Mouse (Mus musculus): ENCODE data around the gene 6330409D20Rik. TPM values are rescaled to one million over a fixed set of nuclear protein-coding genes. Genes with fewer than 3 reads are reported as not detected.
A peak's percentile ranks its signal among the peaks of the same experiment; 100 is the strongest.

Gene 6330409D20Rik
- polyA plus RNA-seq, 1 experiment from 2014 or later, result not detected

- Histone ChIP-seq H3K9ac (no peak overlapping the region), H3K27me3 (no peaks in the 10 kb centered on the region), H3K36me3 (replicated peaks) (0 out of 2 replicates have a peak, but pooled peaks cover 3% of the 10 kb centered on the region), H3K4me3 (replicated peaks) (no peak overlapping the region), H3K9me3 (replicated peaks) (no peaks in the 10 kb centered on the region), H3K4me2 (no peak overlapping the region), H3K4me1 (replicated peaks) (peaks cover 24% of the 10 kb centered on the region), H3K27ac (replicated peaks) (no peak overlapping the region)
- WGBS (ENCODE audit: insufficient replicate concordance), result 72% methylated on average over 16 of the region's 16 CpGs
- ATAC-seq (ENCODE audit: insufficient read depth), result no peak
These were observed 15.7 kb downstream of the 6330409D20Rik start for GRCm38 (mm10) chr2:32724832-32725790.

GRCm38 (mm10) chr2:32724149-32724548 is 16.7 kb downstream of the 6330409D20Rik start:
- 54% methylated on average over 4 of the region's 4 CpGs for WGBS (ENCODE audit: insufficient replicate concordance)
- H3K9me3 ChIP-seq (replicated peaks), result no peaks in the 10 kb centered on the region
- ATAC-seq (ENCODE audit: insufficient read depth), result no peak

GRCm38 (mm10) chr2:32722581-32722980 is 18.2 kb downstream of the 6330409D20Rik start:
- Histone ChIP-seq H3K4me3 (replicated peaks) (no peak overlapping the region), H3K27me3 (no peaks in the 10 kb centered on the region), H3K36me3 (replicated peaks) (0 out of 2 replicates have a peak, but pooled peaks cover 3% of the 10 kb centered on the region), H3K9me3 (replicated peaks) (no peaks in the 10 kb centered on the region), H3K27ac (replicated peaks) (no peak overlapping the region), H3K4me1 (replicated peaks) (peaks cover 27% of the 10 kb centered on the region), H3K4me2 (peak overlapping the region; percentile 32), H3K9ac (no peak overlapping the region)
- 37% methylated on average over 3 of the region's 3 CpGs for WGBS (ENCODE audit: insufficient replicate concordance)
- no peak for ATAC-seq (ENCODE audit: insufficient read depth)

More at GRCm38 (mm10) chr2:32724149-32724548, 16.7 kb downstream of the 6330409D20Rik start:
- no peaks in the 10 kb centered on the region for H3K27me3 ChIP-seq
- no peak overlapping the region for H3K27ac ChIP-seq (replicated peaks)
- H3K4me3 ChIP-seq (replicated peaks), result no peak overlapping the region
- H3K4me1 ChIP-seq (replicated peaks), result peaks cover 24% of the 10 kb centered on the region
- no peak overlapping the region for H3K4me2 ChIP-seq
- no peak overlapping the region for H3K9ac ChIP-seq
- H3K36me3 ChIP-seq (replicated peaks), result 0 out of 2 replicates have a peak, but pooled peaks cover 3% of the 10 kb centered on the region

- ATAC-seq (ENCODE audit: insufficient read depth), result no peak
- WGBS (ENCODE audit: insufficient replicate concordance), result 19% methylated on average over 6 of the region's 6 CpGs
- no peak overlapping the region for H3K9ac ChIP-seq
- H3K4me1 ChIP-seq (replicated peaks), result peaks cover 21% of the 10 kb centered on the region
- H3K4me3 ChIP-seq (replicated peaks), result peak overlapping the region; percentile 39
- H3K36me3 ChIP-seq (replicated peaks), result 0 out of 2 replicates have a peak, but pooled peaks cover 3% of the 10 kb centered on the region
- H3K27me3 ChIP-seq, result no peaks in the 10 kb centered on the region
- no peaks in the 10 kb centered on the region for H3K9me3 ChIP-seq (replicated peaks)
- H3K27ac ChIP-seq (replicated peaks), result no peak overlapping the region
- H3K4me2 ChIP-seq, result peak overlapping the region; percentile 32
These were observed 18.8 kb downstream of the 6330409D20Rik start for GRCm38 (mm10) chr2:32722046-32722445.

- Histone ChIP-seq H3K4me1 (replicated peaks) (peaks cover 20% of the 10 kb centered on the region), H3K4me2 (peak within 1 kb of the TSS; percentile 32), H3K9ac (no peak within 1 kb of the TSS), H3K27me3 (no peaks in the 10 kb centered on the region), H3K4me3 (replicated peaks) (peak within 1 kb of the TSS; percentile 39), H3K9me3 (replicated peaks) (no peaks in the 10 kb centered on the region), H3K36me3 (replicated peaks) (no peaks in the 10 kb centered on the region), H3K27ac (replicated peaks) (peak within 1 kb of the TSS; percentile 48)
- no peak for ATAC-seq (ENCODE audit: insufficient read depth)
- WGBS (ENCODE audit: insufficient replicate concordance), result 13% methylated on average over 8 of the region's 8 CpGs
These were observed 20.1 kb downstream of the 6330409D20Rik start, which contains the start of gene Sh2d3c for GRCm38 (mm10) chr2:32720681-32721229. Gene Sh2d3c, plus strand, starts transcription at chr2:32721055.

GRCm38 (mm10) chr2:32720053-32720452 is 20.8 kb downstream of the 6330409D20Rik start:
- H3K4me1 ChIP-seq (replicated peaks), result peaks cover 25% of the 10 kb centered on the region
- no peaks in the 10 kb centered on the region for H3K36me3 ChIP-seq (replicated peaks)
- peak overlapping the region; percentile 32; the same call in 1 of the 2 replicates for H3K4me2 ChIP-seq
- H3K27me3 ChIP-seq, result no peaks in the 10 kb centered on the region
- no peak overlapping the region for H3K4me3 ChIP-seq (replicated peaks)
- H3K9ac ChIP-seq, result no peak overlapping the region
- ATAC-seq (ENCODE audit: insufficient read depth), result no peak
- 61% methylated on average over 3 of the region's 3 CpGs for WGBS (ENCODE audit: insufficient replicate concordance)
- no peaks in the 10 kb centered on the region for H3K9me3 ChIP-seq (replicated peaks)
- H3K27ac ChIP-seq (replicated peaks), result 0 out of 2 replicates have a peak overlapping the region, but pooled peaks have one; percentile 48

GRCm38 (mm10) chr2:32718761-32719160 is 22.1 kb downstream of the 6330409D20Rik start:
- H3K27ac ChIP-seq (replicated peaks), result no peak overlapping the region
- no peak overlapping the region for H3K9ac ChIP-seq
- H3K4me2 ChIP-seq, result no peak overlapping the region
- no peaks in the 10 kb centered on the region for H3K9me3 ChIP-seq (replicated peaks)
- WGBS (ENCODE audit: insufficient replicate concordance), result 47% methylated on average over 9 of the region's 9 CpGs
- no peak for ATAC-seq (ENCODE audit: insufficient read depth)
- no peak overlapping the region for H3K4me3 ChIP-seq (replicated peaks)
- peaks cover 38% of the 10 kb centered on the region for H3K4me1 ChIP-seq (replicated peaks)
- no peaks in the 10 kb centered on the region for H3K27me3 ChIP-seq
- no peaks in the 10 kb centered on the region for H3K36me3 ChIP-seq (replicated peaks)

GRCm38 (mm10) chr2:32714987-32715425 is 25.8 kb downstream of the 6330409D20Rik start:
- H3K4me1 ChIP-seq (replicated peaks), result peaks cover 47% of the 10 kb centered on the region
- peak overlapping the region; percentile 94 for H3K27ac ChIP-seq (replicated peaks)
- no peak overlapping the region for H3K4me3 ChIP-seq (replicated peaks)
- no peak overlapping the region for H3K9ac ChIP-seq
- H3K27me3 ChIP-seq, result no peaks in the 10 kb centered on the region
- H3K4me2 ChIP-seq, result peak overlapping the region; percentile 17; the same call in 1 of the 2 replicates
- H3K36me3 ChIP-seq (replicated peaks), result peaks cover 17% of the 10 kb centered on the region
- ATAC-seq (ENCODE audit: insufficient read depth), result no peak
- WGBS (ENCODE audit: insufficient replicate concordance), result 12% methylated on average over 4 of the region's 4 CpGs
- no peaks in the 10 kb centered on the region for H3K9me3 ChIP-seq (replicated peaks)

GRCm38 (mm10) chr2:32714117-32714986 is 26.5 kb downstream of the 6330409D20Rik start:
- ATAC-seq (ENCODE audit: insufficient read depth), result no peak

More at GRCm38 (mm10) chr2:32714117-32714986, 26.5 kb downstream of the 6330409D20Rik start:
- Histone ChIP-seq H3K27ac (replicated peaks) (peak overlapping the region; percentile 94), H3K4me3 (replicated peaks) (peak overlapping the region; percentile 94), H3K4me2 (peak overlapping the region; percentile 94), H3K4me1 (replicated peaks) (peaks cover 53% of the 10 kb centered on the region), H3K9me3 (replicated peaks) (no peaks in the 10 kb centered on the region), H3K27me3 (no peaks in the 10 kb centered on the region), H3K36me3 (replicated peaks) (peaks cover 23% of the 10 kb centered on the region), H3K9ac (peak overlapping the region; percentile 90; the same call in 1 of the 2 replicates)
- WGBS (ENCODE audit: insufficient replicate concordance), result 24% methylated on average over 11 of the region's 11 CpGs

Data from liver, embryonic 15.5 days (tissue).